Mouse (Mus musculus): ENCODE data around the gene Fbxl16. TPM values are rescaled to one million over a fixed set of nuclear protein-coding genes. Genes with fewer than 3 reads are reported as not detected.
A peak's percentile ranks its signal among the peaks of the same experiment; 100 is the strongest.

The Fbxl16 gene
- polyA plus RNA-seq, 1 experiment from 2014 or later: 0.05 TPM

DNA sequence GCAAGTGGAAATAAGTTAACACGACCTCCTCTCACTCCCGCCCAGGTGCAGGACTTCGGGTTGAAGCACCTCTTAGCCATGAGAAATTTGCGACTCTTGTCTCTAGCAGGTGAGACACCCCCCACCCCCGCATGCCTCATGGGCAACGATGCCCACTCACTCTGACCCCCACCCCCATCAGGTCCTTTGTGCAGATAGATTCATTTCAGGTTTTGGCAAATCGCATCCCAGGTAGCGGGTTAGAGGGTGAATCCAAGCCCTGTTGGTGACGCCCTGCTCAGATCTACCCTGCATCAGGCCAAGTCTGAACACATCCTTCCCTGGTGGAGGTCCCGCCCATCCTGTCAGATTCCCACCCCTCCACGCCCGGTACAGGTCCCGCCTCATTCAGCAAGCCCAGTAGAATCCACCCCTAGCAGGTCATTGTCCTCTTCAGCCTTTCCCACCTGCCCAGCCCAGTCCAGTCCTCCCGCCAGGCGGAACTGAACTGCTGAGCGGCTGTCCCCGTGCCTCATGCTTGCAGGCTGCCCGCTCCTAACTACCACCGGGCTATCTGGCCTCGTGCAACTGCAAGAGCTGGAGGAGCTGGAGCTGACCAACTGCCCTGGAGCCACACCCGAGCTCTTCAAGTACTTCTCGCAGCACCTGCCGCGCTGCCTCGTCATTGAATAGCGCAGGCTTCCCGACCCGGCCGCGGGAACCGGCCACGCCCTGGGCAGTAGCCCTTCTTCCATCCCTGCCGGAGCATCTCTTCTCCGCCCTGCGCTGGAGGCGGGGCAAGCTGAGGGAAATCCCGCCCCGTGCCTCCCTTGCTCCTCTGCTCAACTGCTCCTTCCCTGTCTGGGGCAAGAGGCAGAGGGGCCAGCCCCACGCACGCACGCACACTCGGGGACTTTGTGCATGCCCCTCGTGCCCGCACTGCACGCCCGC, 10.2 kb downstream of the Fbxl16 start:
- H3K9me3 ChIP-seq (replicated peaks): no peaks in the 10 kb centered on the region
- H3K27me3 ChIP-seq: peaks cover 84% of the 10 kb centered on the region
- WGBS (ENCODE audit: insufficient replicate concordance): 7% methylated on average over 46 of the region's 46 CpGs
- ATAC-seq (ENCODE audit: low read depth) (peak; percentile 66), DNase-seq (no peak)
- peak overlapping the region; percentile 28 for H3K4me3 ChIP-seq (replicated peaks)
- peak overlapping the region; percentile 22; the same call in 1 of the 2 replicates for H3K9ac ChIP-seq
- peaks cover 19% of the 10 kb centered on the region for H3K4me1 ChIP-seq (replicated peaks)
- no peaks in the 10 kb centered on the region for H3K36me3 ChIP-seq
- peak overlapping the region; percentile 38 for H3K4me2 ChIP-seq
- no peak overlapping the region for H3K27ac ChIP-seq

GRCm38 (mm10) chr17:25823452-25823851, 14.6 kb downstream of the Fbxl16 start, which contains the start of gene Wdr24:
TSS of gene Wdr24 (plus strand) at chr17:25823627.
- peak within 1 kb of the TSS; percentile 93 for H3K4me2 ChIP-seq
- ATAC-seq (ENCODE audit: low read depth) (peak; percentile 62), DNase-seq (peak; percentile 71)
- under 1% methylated on average over 18 of the region's 18 CpGs for WGBS (ENCODE audit: insufficient replicate concordance)
- no peaks in the 10 kb centered on the region for H3K9me3 ChIP-seq (replicated peaks)
- H3K4me1 ChIP-seq (replicated peaks): peaks cover 48% of the 10 kb centered on the region
- H3K27me3 ChIP-seq: peaks cover 41% of the 10 kb centered on the region
- peak within 1 kb of the TSS; percentile 81 for H3K27ac ChIP-seq
- H3K4me3 ChIP-seq (replicated peaks): peak within 1 kb of the TSS; percentile 79
- peaks cover 31% of the 10 kb centered on the region for H3K36me3 ChIP-seq
- peak within 1 kb of the TSS; percentile 83 for H3K9ac ChIP-seq

DNA sequence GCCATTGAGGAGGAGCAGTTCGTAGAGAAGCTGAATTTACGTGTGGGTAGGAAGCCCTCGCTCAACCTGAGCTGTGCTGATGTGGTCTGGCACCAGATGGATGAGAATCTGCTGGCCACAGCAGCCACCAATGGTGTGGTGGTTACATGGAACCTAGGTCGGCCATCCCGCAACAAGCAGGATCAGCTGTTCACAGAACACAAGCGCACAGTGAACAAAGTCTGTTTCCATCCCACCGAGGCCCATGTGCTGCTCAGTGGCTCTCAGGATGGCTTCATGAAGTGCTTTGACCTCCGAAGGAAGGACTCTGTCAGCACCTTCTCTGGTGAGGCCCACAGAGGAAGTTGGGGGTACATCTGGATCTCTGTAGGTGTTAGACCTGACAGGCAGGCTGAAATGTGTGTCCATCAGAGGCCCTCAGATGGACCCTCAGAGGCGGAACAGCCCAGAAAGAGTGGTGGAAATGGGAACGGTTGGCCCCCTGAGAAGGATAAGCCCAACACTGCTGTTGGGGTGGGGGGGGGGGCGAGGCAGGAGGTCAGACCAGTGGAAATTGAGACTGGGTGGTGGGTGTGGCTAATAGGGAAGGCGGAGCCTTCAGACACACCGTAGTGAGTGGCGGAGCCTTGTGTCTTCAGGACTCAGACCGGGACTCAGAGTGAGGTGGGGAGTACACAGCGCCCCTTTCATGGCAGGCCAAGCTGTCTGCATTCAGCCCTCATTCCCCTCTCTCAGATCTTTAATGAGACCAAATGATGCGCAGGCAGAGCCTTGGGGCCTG, 15.7 kb downstream of the Fbxl16 start:
- 53% methylated on average over 17 of the region's 17 CpGs for WGBS (ENCODE audit: insufficient replicate concordance)
- ATAC-seq (ENCODE audit: low read depth) (no peak), DNase-seq (no peak)
- Histone ChIP-seq H3K27ac (peak overlapping the region; percentile 81), H3K27me3 (peaks cover 30% of the 10 kb centered on the region), H3K9ac (peak overlapping the region; percentile 83), H3K9me3 (replicated peaks) (no peaks in the 10 kb centered on the region), H3K4me1 (replicated peaks) (peaks cover 50% of the 10 kb centered on the region), H3K4me2 (peak overlapping the region; percentile 93), H3K36me3 (peaks cover 32% of the 10 kb centered on the region), H3K4me3 (replicated peaks) (peak overlapping the region; percentile 79)

DNA sequence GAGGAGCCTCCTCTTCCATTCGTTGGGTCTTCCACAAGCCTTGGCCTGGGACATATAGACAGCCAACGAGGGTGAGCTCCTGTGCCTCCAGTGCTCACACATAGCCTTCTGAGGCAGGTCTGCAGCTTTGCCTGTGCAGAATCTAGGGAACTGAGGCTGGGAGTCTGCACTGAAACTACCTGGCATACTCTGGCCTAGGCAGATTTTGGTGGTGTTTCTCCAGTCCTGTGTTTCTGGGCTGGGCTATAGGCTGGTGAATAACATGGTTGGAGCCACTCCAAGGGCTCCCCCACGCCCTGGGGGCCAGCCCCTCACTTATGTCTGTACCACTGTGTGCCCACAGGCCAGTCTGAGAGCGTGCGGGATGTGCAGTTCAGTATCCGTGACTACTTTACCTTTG, 16.4 kb downstream of the Fbxl16 start:
- Histone ChIP-seq H3K4me2 (peak overlapping the region; percentile 93), H3K4me3 (replicated peaks) (peak overlapping the region; percentile 79), H3K4me1 (replicated peaks) (peaks cover 55% of the 10 kb centered on the region), H3K9me3 (replicated peaks) (no peaks in the 10 kb centered on the region), H3K27ac (no peak overlapping the region), H3K36me3 (peaks cover 39% of the 10 kb centered on the region), H3K27me3 (peaks cover 22% of the 10 kb centered on the region), H3K9ac (peak overlapping the region; percentile 83)
- WGBS (ENCODE audit: insufficient replicate concordance): 81% methylated on average over 6 of the region's 6 CpGs
- DNase-seq (no peak), ATAC-seq (ENCODE audit: low read depth) (no peak)

DNA sequence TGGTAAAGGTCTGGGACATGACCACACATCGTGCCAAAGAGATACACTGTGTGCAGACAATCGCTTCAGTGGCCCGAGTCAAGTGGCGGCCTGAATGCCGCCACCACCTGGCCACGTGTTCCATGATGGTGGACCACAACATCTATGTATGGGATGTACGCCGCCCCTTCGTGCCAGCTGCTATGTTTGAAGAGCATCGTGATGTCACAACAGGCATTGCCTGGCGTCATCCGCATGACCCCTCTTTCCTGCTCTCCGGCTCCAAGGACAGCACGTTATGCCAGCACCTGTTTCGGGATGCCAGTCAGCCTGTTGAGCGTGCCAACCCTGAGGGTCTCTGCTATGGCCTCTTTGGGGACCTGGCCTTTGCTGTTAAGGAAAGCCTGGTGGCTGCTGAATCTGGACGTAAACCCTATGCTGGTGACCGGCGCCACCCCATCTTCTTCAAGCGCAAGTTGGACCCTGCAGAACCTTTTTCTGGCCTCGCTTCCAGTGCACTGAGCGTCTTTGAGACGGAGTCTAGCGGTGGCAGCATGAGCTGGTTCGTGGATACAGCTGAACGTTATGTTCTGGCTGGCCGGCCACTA, 17.2 kb downstream of the Fbxl16 start:
- no peak overlapping the region for H3K9ac ChIP-seq
- peaks cover 47% of the 10 kb centered on the region for H3K36me3 ChIP-seq
- WGBS (ENCODE audit: insufficient replicate concordance): 86% methylated on average over 27 of the region's 27 CpGs
- H3K4me1 ChIP-seq (replicated peaks): peaks cover 63% of the 10 kb centered on the region
- no peak overlapping the region; the same call in 1 of the 2 replicates for H3K27ac ChIP-seq
- no peak overlapping the region for H3K4me2 ChIP-seq
- DNase-seq (no peak), ATAC-seq (ENCODE audit: low read depth) (no peak)
- no peaks in the 10 kb centered on the region for H3K9me3 ChIP-seq (replicated peaks)
- no peak overlapping the region for H3K4me3 ChIP-seq (replicated peaks)
- H3K27me3 ChIP-seq: peaks cover 15% of the 10 kb centered on the region

DNA sequence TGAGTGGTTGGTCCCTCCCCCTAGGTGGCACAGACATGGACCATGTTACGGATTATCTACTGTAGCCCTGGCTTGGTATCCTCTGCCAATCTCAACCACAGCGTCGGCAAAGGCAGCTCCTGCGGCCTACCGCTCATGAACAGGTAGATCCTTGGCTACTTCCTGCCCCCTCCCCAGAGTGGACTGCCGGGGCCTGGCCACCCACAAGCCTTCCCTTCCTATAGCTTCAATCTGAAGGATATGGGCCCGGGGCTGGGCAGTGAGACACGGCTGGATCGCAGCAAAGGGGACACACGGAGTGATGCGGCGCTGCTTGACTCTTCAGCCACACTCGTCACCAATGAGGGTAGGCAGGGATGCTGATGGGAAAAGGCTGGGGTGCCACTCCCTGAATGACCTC, 18.1 kb downstream of the Fbxl16 start:
- H3K27me3 ChIP-seq: peaks cover 7% of the 10 kb centered on the region
- H3K36me3 ChIP-seq: peaks cover 56% of the 10 kb centered on the region
- no peak overlapping the region for H3K4me3 ChIP-seq (replicated peaks)
- H3K4me2 ChIP-seq: no peak overlapping the region
- ATAC-seq (ENCODE audit: low read depth) (no peak), DNase-seq (no peak)
- H3K4me1 ChIP-seq (replicated peaks): peaks cover 72% of the 10 kb centered on the region
- WGBS (ENCODE audit: insufficient replicate concordance): 88% methylated on average over 13 of the region's 13 CpGs
- H3K27ac ChIP-seq: no peak overlapping the region
- no peak overlapping the region for H3K9ac ChIP-seq
- H3K9me3 ChIP-seq (replicated peaks): no peaks in the 10 kb centered on the region

- H3K9me3 ChIP-seq (replicated peaks): no peaks in the 10 kb centered on the region
- H3K4me2 ChIP-seq: peak overlapping the region; percentile 99; the same call in 1 of the 2 replicates
- 85% methylated on average over 22 of the region's 22 CpGs for WGBS (ENCODE audit: insufficient replicate concordance)
- H3K4me3 ChIP-seq (replicated peaks): peak overlapping the region; percentile 85; the same call in 1 of the 2 replicates
- no peak for DNase-seq
- H3K9ac ChIP-seq: no peak overlapping the region; the same call in 1 of the 2 replicates
- ATAC-seq (ENCODE audit: low read depth): no peak
- peaks cover 73% of the 10 kb centered on the region for H3K4me1 ChIP-seq (replicated peaks)
- peaks cover 56% of the 10 kb centered on the region for H3K36me3 ChIP-seq
- 0 out of 2 replicates have a peak, but pooled peaks cover under 1% of the 10 kb centered on the region for H3K27me3 ChIP-seq
- peak overlapping the region; percentile 78; the same call in 1 of the 2 replicates for H3K27ac ChIP-seq
Observed at GRCm38 (mm10) chr17:25827546-25828222, 18.8 kb downstream of the Fbxl16 start.

- ATAC-seq (ENCODE audit: low read depth): no peak
- WGBS (ENCODE audit: insufficient replicate concordance): 83% methylated on average over 8 of the region's 8 CpGs
Observed at GRCm38 (mm10) chr17:25828223-25828594, 19.3 kb downstream of the Fbxl16 start.

DNA sequence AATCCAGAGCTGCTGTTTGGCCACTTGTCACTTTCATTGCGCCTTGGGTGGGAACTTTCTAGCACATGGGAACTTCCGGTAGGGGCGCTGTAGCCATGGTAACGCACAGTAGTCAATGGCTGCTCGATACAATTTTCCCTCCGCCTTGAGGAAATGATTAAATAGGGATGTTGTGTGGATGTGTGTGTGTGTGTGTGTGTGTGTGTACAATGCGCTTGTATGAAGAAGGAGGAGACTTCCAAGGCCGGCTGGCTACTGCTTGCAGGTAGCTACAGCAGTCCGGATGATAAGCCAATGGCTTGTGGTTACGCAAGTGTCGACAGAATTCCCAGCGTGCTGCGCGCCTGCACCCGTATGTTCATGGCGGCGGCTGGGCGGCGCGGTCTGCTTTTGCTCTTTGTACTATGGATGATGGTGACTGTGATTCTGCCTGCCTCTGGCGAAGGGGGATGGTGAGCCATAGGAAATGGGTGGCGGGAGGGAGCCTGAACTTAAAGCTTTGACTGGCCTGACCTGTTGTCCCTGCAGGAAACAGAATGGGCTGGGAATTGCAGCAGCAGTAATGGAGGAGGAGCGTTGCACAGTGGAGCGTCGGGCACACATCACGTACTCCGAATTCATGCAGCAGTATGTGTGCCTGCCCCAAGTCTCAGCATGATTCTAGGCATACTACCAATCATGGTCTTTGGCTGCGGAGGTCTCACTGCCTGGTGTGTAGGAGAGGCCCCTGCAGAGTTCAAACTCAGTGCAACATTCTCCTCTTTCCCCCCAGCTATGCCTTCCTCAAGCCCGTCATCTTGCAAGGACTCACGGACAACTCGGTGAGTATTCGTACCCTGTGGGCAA, 20.1 kb downstream of the Fbxl16 start, which contains the start of gene Jmjd8:
Gene Jmjd8, plus strand, starts transcription at position 156 of the 846 bp plus-strand sequence.
- Histone ChIP-seq H3K27me3 (no peaks in the 10 kb centered on the region), H3K4me3 (replicated peaks) (peak within 1 kb of the TSS; percentile 85), H3K9me3 (replicated peaks) (no peaks in the 10 kb centered on the region), H3K9ac (peak within 1 kb of the TSS; percentile 81), H3K4me2 (peak within 1 kb of the TSS; percentile 99), H3K36me3 (peaks cover 56% of the 10 kb centered on the region), H3K27ac (peak within 1 kb of the TSS; percentile 78), H3K4me1 (replicated peaks) (peaks cover 73% of the 10 kb centered on the region)
- ATAC-seq (ENCODE audit: low read depth): peak; percentile 37
- DNase-seq: peak; percentile 72
- 1% methylated on average over 32 of the region's 32 CpGs for WGBS (ENCODE audit: insufficient replicate concordance)

More at GRCm38 (mm10) chr17:25828223-25828594, 19.3 kb downstream of the Fbxl16 start:
- peak overlapping the region; percentile 78 for H3K27ac ChIP-seq
- H3K4me1 ChIP-seq (replicated peaks): peaks cover 70% of the 10 kb centered on the region
- no peaks in the 10 kb centered on the region for H3K9me3 ChIP-seq (replicated peaks)
- H3K4me2 ChIP-seq: peak overlapping the region; percentile 99
- peak overlapping the region; percentile 85 for H3K4me3 ChIP-seq (replicated peaks)
- H3K9ac ChIP-seq: peak overlapping the region; percentile 81
- no peak for DNase-seq
- no peaks in the 10 kb centered on the region for H3K27me3 ChIP-seq
- H3K36me3 ChIP-seq: peaks cover 56% of the 10 kb centered on the region

Measured in liver, embryonic 13.5 days (tissue).